Mouse (Mus musculus): ENCODE measurements at regions not wholly inside any gene's neighbourhood (a gene's known extent, or its start where the extent isn't known, plus 50 kb on each side); places are given as distances from the start of the nearest gene placed in this dataset.

- H3K27ac ChIP-seq (ENCODE audit: low read length): no peak overlapping the region
- no peak overlapping the region for H3K4me2 ChIP-seq (replicated peaks; ENCODE audit: low read depth, low read length)
- H3K36me3 ChIP-seq (ENCODE audit: insufficient read depth, low read length): no peaks in the 10 kb centered on the region
- no peak overlapping the region for H3K4me3 ChIP-seq (ENCODE audit: low read length)
- no peak for ATAC-seq (ENCODE audit: low FRiP score, low TSS enrichment)
- WGBS: 85% methylated on average over 3 of the region's 3 CpGs
- H3K9ac ChIP-seq (replicated peaks; ENCODE audit: low read length): no peak overlapping the region
- no peaks in the 10 kb centered on the region for H3K9me3 ChIP-seq (ENCODE audit: low read length)
- H3K27me3 ChIP-seq (ENCODE audit: insufficient read depth, low read length): no peaks in the 10 kb centered on the region
- H3K4me1 ChIP-seq (ENCODE audit: insufficient read depth, low read length): no peaks in the 10 kb centered on the region
Observed at GRCm38 (mm10) chr8:8233616-8234015, 427.4 kb downstream of the Efnb2 start.

GRCm38 (mm10) chr8:8233156-8233555 lies 427.9 kb downstream of the Efnb2 start:
- H3K27me3 ChIP-seq (ENCODE audit: insufficient read depth, low read length): no peaks in the 10 kb centered on the region
- H3K9ac ChIP-seq (replicated peaks; ENCODE audit: low read length): no peak overlapping the region
- H3K36me3 ChIP-seq (ENCODE audit: insufficient read depth, low read length): no peaks in the 10 kb centered on the region
- H3K4me3 ChIP-seq (ENCODE audit: low read length): no peak overlapping the region
- WGBS: 93% methylated on average over 4 of the region's 4 CpGs
- ATAC-seq (ENCODE audit: low FRiP score, low TSS enrichment): no peak
- H3K27ac ChIP-seq (ENCODE audit: low read length): no peak overlapping the region
- no peaks in the 10 kb centered on the region for H3K4me1 ChIP-seq (ENCODE audit: insufficient read depth, low read length)
- H3K9me3 ChIP-seq (ENCODE audit: low read length): no peaks in the 10 kb centered on the region
- H3K4me2 ChIP-seq (replicated peaks; ENCODE audit: low read depth, low read length): no peak overlapping the region

GRCm38 (mm10) chr8:8231996-8232632 lies 428.9 kb downstream of the Efnb2 start:
- no peak for ATAC-seq (ENCODE audit: low FRiP score, low TSS enrichment)
- Histone ChIP-seq H3K9me3 (ENCODE audit: low read length) (no peaks in the 10 kb centered on the region), H3K4me3 (ENCODE audit: low read length) (no peak overlapping the region), H3K27me3 (ENCODE audit: insufficient read depth, low read length) (no peaks in the 10 kb centered on the region), H3K36me3 (ENCODE audit: insufficient read depth, low read length) (no peaks in the 10 kb centered on the region), H3K9ac (replicated peaks; ENCODE audit: low read length) (no peak overlapping the region), H3K4me1 (ENCODE audit: insufficient read depth, low read length) (no peaks in the 10 kb centered on the region), H3K27ac (ENCODE audit: low read length) (no peak overlapping the region), H3K4me2 (replicated peaks; ENCODE audit: low read depth, low read length) (no peak overlapping the region)
- 83% methylated on average over 13 of the region's 13 CpGs for WGBS

- no peak for ATAC-seq (ENCODE audit: low FRiP score, low TSS enrichment)
- Histone ChIP-seq H3K27ac (ENCODE audit: low read length) (no peak overlapping the region), H3K9me3 (ENCODE audit: low read length) (no peaks in the 10 kb centered on the region), H3K4me1 (ENCODE audit: insufficient read depth, low read length) (no peaks in the 10 kb centered on the region), H3K4me2 (replicated peaks; ENCODE audit: low read depth, low read length) (no peak overlapping the region), H3K4me3 (ENCODE audit: low read length) (no peak overlapping the region), H3K27me3 (ENCODE audit: insufficient read depth, low read length) (no peaks in the 10 kb centered on the region), H3K9ac (replicated peaks; ENCODE audit: low read length) (no peak overlapping the region), H3K36me3 (ENCODE audit: insufficient read depth, low read length) (no peaks in the 10 kb centered on the region)
- 68% methylated on average over 6 of the region's 6 CpGs for WGBS
Observed at GRCm38 (mm10) chr8:8231308-8231985, 429.6 kb downstream of the Efnb2 start.

- Histone ChIP-seq H3K36me3 (ENCODE audit: insufficient read depth, low read length) (no peaks in the 10 kb centered on the region), H3K27ac (ENCODE audit: low read length) (no peak overlapping the region), H3K9me3 (ENCODE audit: low read length) (no peaks in the 10 kb centered on the region), H3K4me2 (replicated peaks; ENCODE audit: low read depth, low read length) (no peak overlapping the region), H3K4me3 (ENCODE audit: low read length) (no peak overlapping the region), H3K9ac (replicated peaks; ENCODE audit: low read length) (no peak overlapping the region), H3K4me1 (ENCODE audit: insufficient read depth, low read length) (no peaks in the 10 kb centered on the region), H3K27me3 (ENCODE audit: insufficient read depth, low read length) (no peaks in the 10 kb centered on the region)
- no peak for ATAC-seq (ENCODE audit: low FRiP score, low TSS enrichment)
- WGBS: 76% methylated on average over 2 of the region's 2 CpGs
Observed at GRCm38 (mm10) chr8:8225994-8226393, 435.0 kb downstream of the Efnb2 start.

- Histone ChIP-seq H3K27me3 (ENCODE audit: insufficient read depth, low read length) (no peaks in the 10 kb centered on the region), H3K36me3 (ENCODE audit: insufficient read depth, low read length) (no peaks in the 10 kb centered on the region), H3K27ac (ENCODE audit: low read length) (no peak overlapping the region), H3K4me3 (ENCODE audit: low read length) (no peak overlapping the region), H3K4me1 (ENCODE audit: insufficient read depth, low read length) (no peaks in the 10 kb centered on the region), H3K9ac (replicated peaks; ENCODE audit: low read length) (no peak overlapping the region), H3K4me2 (replicated peaks; ENCODE audit: low read depth, low read length) (no peak overlapping the region), H3K9me3 (ENCODE audit: low read length) (no peaks in the 10 kb centered on the region)
- no peak for ATAC-seq (ENCODE audit: low FRiP score, low TSS enrichment)
- 66% methylated on average over 2 of the region's 2 CpGs for WGBS
Observed at GRCm38 (mm10) chr8:8225175-8225830, 435.7 kb downstream of the Efnb2 start.

- H3K36me3 ChIP-seq (ENCODE audit: insufficient read depth, low read length): no peaks in the 10 kb centered on the region
- no peaks in the 10 kb centered on the region for H3K27me3 ChIP-seq (ENCODE audit: insufficient read depth, low read length)
- H3K4me1 ChIP-seq (ENCODE audit: insufficient read depth, low read length): no peaks in the 10 kb centered on the region
- ATAC-seq (ENCODE audit: low FRiP score, low TSS enrichment): no peak
- 83% methylated on average over 14 of the region's 14 CpGs for WGBS
- no peak overlapping the region for H3K4me2 ChIP-seq (replicated peaks; ENCODE audit: low read depth, low read length)
- no peak overlapping the region for H3K9ac ChIP-seq (replicated peaks; ENCODE audit: low read length)
- no peak overlapping the region for H3K4me3 ChIP-seq (ENCODE audit: low read length)
- no peaks in the 10 kb centered on the region for H3K9me3 ChIP-seq (ENCODE audit: low read length)
- H3K27ac ChIP-seq (ENCODE audit: low read length): no peak overlapping the region
Observed at GRCm38 (mm10) chr8:8220395-8221031, 440.5 kb downstream of the Efnb2 start.

GRCm38 (mm10) chr8:8219701-8220394 lies 441.2 kb downstream of the Efnb2 start:
- H3K27ac ChIP-seq (ENCODE audit: low read length): no peak overlapping the region
- no peak for ATAC-seq (ENCODE audit: low FRiP score, low TSS enrichment)
- 79% methylated on average over 12 of the region's 12 CpGs for WGBS

GRCm38 (mm10) chr8:8193036-8193435 lies 468.0 kb downstream of the Efnb2 start:
- Histone ChIP-seq H3K4me2 (replicated peaks; ENCODE audit: low read depth, low read length) (no peak overlapping the region), H3K4me3 (ENCODE audit: low read length) (no peak overlapping the region), H3K36me3 (ENCODE audit: insufficient read depth, low read length) (no peaks in the 10 kb centered on the region), H3K4me1 (ENCODE audit: insufficient read depth, low read length) (no peaks in the 10 kb centered on the region), H3K27me3 (ENCODE audit: insufficient read depth, low read length) (no peaks in the 10 kb centered on the region), H3K27ac (ENCODE audit: low read length) (no peak overlapping the region), H3K9ac (replicated peaks; ENCODE audit: low read length) (no peak overlapping the region), H3K9me3 (ENCODE audit: low read length) (no peaks in the 10 kb centered on the region)
- no peak for ATAC-seq (ENCODE audit: low FRiP score, low TSS enrichment)
- WGBS: 63% methylated on average over 3 of the region's 3 CpGs

More at GRCm38 (mm10) chr8:8219701-8220394, 441.2 kb downstream of the Efnb2 start:
- Histone ChIP-seq H3K36me3 (ENCODE audit: insufficient read depth, low read length) (no peaks in the 10 kb centered on the region), H3K27me3 (ENCODE audit: insufficient read depth, low read length) (no peaks in the 10 kb centered on the region), H3K4me2 (replicated peaks; ENCODE audit: low read depth, low read length) (no peak overlapping the region), H3K4me3 (ENCODE audit: low read length) (no peak overlapping the region), H3K9me3 (ENCODE audit: low read length) (no peaks in the 10 kb centered on the region), H3K9ac (replicated peaks; ENCODE audit: low read length) (no peak overlapping the region), H3K4me1 (ENCODE audit: insufficient read depth, low read length) (no peaks in the 10 kb centered on the region)
